Mouse (Mus musculus) left cerebral cortex, postnatal 36 days (tissue): ENCODE measurements at regions not wholly inside any gene's neighbourhood (a gene's known extent, or its start where the extent isn't known, plus 50 kb on each side); places are given as distances from the start of the nearest gene placed in this dataset.

Experiments used
- DNase-seq, 2 experiments: peaks; one replicate each; pipeline ENCODE4 v3.0.0; 2021 to 2022; ENCODE audit warnings: low spot score in 2 of 2, mixed read lengths in 1 of 2
- intact Hi-C: fragments of 180-260 bp; cut with DNase I; formaldehyde crosslinking; loops from one replicate; pipeline ENCODE4 v1.15.1; 2025

DNA sequence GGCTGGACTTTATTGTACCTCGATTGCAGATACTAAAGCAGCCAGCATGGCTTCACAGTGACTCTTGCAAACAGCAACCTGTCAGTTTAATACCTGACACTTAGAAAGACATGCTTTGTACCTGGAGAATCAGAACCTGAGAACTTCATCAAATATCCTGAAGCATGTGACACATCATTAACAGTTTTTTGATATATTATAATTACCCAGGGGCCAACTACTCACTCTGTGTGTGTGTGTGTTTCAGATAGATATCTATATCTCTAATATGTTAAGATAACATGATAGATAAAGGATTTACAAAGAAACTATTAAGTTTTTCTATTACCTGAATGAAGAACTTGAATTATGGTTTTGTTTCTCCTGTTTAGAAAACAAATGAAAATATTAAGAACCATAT lies 254.5 kb downstream of the Plk2 start:
- intact Hi-C loops, result no loop called here
- DNase-seq, result no peak

- no peak for DNase-seq
- intact Hi-C loops, result no loop called here
Measured at GRCm38 (mm10) chr13:110649870-110650497, 255.1 kb downstream of the Plk2 start.

DNA sequence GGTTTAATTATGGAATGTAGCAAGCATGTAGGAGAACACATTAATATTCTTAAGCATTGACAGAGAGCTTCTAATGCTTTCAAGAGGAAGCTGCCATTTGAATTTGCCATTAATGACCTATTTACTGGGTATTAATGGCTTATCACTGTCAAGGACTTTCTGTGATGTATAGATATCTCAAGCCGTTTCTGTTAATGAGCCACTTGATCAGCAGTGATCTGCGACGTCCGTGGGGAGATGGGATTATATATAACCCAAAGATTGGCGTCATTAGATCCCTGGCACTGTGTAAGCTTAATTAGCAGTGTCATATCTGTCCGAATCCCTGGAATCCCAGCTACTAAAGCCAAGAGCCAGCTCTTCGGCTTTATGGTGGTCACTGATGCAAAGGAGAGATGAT lies 257.4 kb downstream of the Plk2 start:
- DNase-seq, result no peak
- intact Hi-C loops, result no loop called here

GRCm38 (mm10) chr13:110665073-110665800 lies 270.4 kb downstream of the Plk2 start:
- intact Hi-C loops, result no loop called here
- no peak for DNase-seq

GRCm38 (mm10) chr13:110667276-110667956 lies 272.6 kb downstream of the Plk2 start:
- intact Hi-C loops, result no loop called here
- no peak for DNase-seq

GRCm38 (mm10) chr13:110673536-110673935 lies 278.7 kb downstream of the Plk2 start:
- peak in 1 of 2 experiments; percentile 19 for DNase-seq
- intact Hi-C loops, result no loop called here

DNA sequence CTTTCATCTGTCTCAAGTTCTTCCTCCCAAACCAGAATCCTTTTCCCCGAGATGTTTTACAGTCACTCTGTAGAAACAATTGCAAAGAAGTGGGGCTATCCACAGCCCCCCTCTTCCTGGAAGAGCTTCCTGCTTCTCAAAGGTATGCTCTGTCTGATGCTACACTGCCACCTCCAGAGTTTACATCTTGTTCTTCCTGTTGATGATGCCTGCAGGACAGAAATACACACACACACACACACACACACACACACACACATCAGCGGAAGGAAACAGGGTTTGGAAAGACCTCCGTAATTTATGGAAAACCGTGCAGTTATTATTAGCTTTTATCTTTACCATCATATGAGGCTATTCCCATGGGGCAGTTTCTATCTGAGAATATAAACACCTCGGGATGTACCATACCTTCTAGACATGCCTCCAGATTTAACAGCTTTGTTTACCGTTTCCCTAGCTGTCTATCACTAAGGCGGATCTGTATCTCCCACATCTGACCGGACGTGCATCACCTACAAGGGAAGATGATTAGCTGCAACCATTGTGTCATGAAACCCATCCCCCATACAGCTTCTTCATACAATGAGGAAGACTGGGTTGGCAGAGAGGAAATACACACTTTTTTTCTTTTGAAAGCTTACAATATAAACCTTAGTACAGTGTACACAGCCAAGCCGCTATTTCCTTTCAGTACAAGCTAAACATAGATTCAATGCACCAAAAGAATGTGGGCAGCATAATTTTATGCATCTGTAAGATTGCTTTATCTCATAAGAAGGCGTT lies 288.6 kb downstream of the Plk2 start:
- intact Hi-C loops, result no loop called here

DNA sequence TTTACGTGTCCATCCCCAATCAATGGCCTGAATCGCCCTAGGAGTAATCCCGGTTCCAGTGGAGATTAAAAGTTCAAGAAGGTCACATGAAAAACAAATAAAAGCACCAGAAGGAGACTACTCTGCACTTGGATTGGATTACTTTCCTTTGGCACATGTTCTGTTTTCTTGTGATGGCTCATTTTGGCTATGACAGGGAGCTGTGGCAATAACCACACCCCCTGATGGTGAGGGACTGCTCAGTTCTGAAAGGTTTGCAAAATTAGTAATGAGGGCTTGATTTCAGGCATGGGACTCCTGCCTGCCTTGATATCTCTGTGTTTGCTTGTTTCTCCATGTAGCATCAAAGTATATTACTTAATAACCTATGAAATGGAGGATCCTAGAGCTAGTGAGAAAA lies 293.9 kb downstream of the Plk2 start:
- intact Hi-C loops, result no loop called here
- no peak for DNase-seq

More for the DNA sequence above, 288.6 kb downstream of the Plk2 start:
- peak in 1 of 2 experiments; percentile 28 for DNase-seq

GRCm38 (mm10) chr13:110690501-110691255 lies 295.8 kb downstream of the Plk2 start:
- intact Hi-C loops, result no loop called here
- no peak for DNase-seq

DNA sequence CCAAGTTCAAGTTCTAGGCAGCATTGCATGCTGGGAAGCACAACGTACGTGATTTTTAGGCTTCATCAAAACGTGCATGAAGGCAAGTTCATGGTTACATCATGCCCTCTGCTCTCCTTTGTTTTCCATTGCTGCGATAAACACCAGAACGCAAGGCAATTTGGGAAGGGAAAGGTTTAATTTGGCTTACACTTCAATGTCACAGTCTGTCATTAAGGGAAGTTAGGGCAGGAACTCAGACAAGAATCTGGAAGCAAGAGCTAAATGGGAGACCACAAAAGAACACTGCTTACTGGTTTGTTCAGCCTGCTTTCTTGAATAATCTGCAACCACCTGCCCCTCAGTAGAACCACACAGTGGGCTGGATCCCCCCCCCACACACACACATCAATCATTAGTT lies 297.9 kb downstream of the Plk2 start:
- no peak for DNase-seq
- intact Hi-C loops, result no loop called here

GRCm38 (mm10) chr13:110694876-110695275 lies 300.0 kb downstream of the Plk2 start:
- DNase-seq, result no peak
- intact Hi-C loops, result no loop called here

- DNase-seq, result no peak
- intact Hi-C loops, result no loop called here
Measured at GRCm38 (mm10) chr13:110696549-110696948, 301.7 kb downstream of the Plk2 start.

DNA sequence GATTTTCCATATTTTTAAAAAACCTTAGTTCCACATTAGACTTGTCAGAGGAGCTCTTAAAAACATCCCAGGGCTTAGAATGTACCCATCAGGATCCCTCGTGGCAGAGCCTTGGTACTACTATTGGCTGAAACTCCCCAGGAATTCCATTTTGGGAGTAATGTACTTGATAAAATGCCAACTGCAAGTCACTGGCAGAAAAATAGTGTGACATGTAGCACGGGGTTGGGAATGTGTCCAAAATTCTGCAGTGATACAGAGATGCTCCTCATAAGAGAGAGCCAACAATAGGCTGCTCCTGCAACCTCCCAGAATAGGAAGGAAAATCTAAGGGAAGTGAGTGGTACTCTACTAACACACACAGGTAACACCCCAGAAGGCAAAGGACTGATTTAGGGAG lies 309.4 kb downstream of the Plk2 start:
- intact Hi-C loops, result no loop called here
- DNase-seq, result peak; percentile 12 to 35

DNA sequence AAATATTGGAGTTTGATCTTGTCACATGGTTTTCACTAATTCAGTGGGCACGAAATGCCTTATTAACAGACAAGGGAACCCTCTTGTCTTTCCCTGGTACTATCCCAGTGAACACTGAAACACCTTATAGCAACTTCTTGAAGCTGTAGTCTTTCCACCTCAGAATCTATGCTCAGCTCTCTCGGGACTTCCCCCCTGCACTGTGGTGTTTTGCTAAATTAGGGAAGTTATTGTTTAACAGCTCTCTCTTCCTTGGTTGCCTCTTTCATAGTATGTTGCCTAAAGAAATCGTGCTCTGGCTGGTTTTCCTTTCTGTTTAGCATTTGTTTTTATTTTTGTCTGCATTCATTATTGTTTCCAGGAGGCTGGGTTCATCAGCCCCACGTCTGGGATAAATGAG lies 316.0 kb downstream of the Plk2 start:
- intact Hi-C loops, result no loop called here
- DNase-seq, result no peak

DNA sequence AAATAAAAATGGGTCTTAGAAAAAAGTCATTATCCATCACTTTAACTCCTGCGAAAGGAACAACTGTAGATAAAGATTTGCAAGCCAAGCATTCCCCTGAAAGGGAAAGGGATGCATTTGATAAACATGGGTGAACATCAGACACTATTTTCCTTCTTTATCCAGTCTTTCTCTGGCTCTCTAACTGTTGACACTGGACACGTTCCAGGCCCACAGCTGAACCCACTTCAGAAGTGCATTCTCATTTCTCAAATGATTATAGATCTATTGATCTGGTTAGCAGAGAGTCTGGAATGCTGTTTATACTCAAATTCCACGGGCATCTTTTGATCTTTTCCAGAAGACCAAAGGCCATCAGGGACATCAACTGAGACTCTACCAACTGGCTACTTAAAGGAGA lies 317.7 kb downstream of the Plk2 start:
- intact Hi-C loops, result no loop called here
- no peak for DNase-seq

DNA sequence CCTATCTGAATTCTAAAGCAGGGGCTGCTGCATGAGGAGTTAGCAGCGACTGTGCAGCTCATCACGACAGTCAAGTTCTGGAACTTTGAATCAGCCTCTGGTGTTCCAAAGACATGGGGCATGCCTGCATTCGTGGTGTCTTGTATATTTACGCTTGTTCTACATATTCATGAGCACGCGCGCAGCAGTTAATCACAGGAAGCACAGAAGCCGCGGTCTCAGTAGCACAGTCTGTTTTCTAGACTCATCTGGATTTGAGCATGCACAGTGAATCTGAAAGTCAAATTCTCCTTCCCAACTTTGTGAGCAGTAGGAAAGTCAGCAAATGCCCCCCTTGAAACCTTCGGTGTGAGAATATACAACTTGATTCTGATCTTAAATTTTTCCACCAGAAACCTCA lies 327.3 kb downstream of the Plk2 start:
- intact Hi-C loops, result no loop called here
- DNase-seq, result no peak

DNA sequence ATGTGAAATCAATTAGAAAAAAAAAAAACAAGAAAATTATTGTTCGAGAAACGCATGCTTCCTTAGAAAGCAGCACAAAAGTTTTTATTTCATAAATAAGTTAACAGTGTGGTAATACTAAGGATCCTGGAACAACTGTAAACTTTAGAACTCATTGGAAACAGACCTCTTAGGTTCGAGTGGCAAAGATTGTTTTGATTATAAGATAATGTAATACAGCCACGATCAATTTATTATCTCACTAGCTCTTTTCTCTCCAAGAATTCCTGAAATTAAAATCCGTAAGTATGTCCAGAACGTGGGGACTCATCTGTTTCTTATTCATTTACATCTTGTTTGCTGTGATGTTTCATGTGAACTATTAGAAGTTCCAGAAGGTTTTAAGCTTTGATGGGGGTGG lies 327.9 kb downstream of the Plk2 start:
- intact Hi-C loops, result no loop called here

GRCm38 (mm10) chr13:110724836-110725235 lies 330.0 kb downstream of the Plk2 start:
- DNase-seq, result no peak
- intact Hi-C loops, result no loop called here

More for the DNA sequence above, 327.9 kb downstream of the Plk2 start:
- DNase-seq, result no peak

DNA sequence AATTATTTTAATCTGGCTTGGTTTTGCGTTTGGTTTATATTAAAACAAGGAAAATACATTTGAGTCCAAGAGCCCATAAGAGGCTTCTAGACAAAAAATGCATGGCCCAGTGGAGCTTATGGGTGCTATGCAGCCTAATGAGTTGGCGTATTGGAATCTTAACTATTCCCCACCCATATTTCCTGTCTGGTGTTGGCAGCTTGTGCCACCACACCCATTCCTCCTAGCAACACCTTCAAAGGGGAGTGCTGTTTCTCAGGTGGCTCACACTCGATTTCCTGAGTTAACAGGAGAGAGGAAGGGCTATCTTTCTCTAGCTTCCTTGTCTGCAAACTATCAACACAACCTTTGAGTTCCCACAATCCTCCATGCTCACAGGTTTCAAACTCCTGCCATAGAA lies 331.0 kb downstream of the Plk2 start:
- intact Hi-C loops, result no loop called here

GRCm38 (mm10) chr13:110735511-110735910 lies 340.7 kb downstream of the Plk2 start:
- no peak for DNase-seq
- intact Hi-C loops, result no loop called here

More for the DNA sequence above, 331.0 kb downstream of the Plk2 start:
- no peak for DNase-seq
